Mouse (Mus musculus): ENCODE measurements around the gene Ttc32. TPM values are rescaled to one million over a fixed set of nuclear protein-coding genes. Genes with fewer than 3 reads are reported as not detected.

Gene Ttc32
- total and polyA plus RNA-seq, 3 experiments = 11.5 to 28.8 (median 11.7) TPM

GRCm38 (mm10) chr12:9046674-9047073 is 16.9 kb downstream of the Ttc32 start:
- Histone ChIP-seq H3K27me3 (replicated peaks) (no peaks in the 10 kb centered on the region), H3K4me3 (replicated peaks in 1 of 3; ENCODE audit: low read depth in 2 of 3, low read length in 2 of 3, poor library complexity in 1 of 3) (no peak overlapping the region), H3K27ac (ENCODE audit: insufficient read depth, low read depth) (no peak overlapping the region), H3K36me3 (replicated peaks in 1 of 2; ENCODE audit: control insufficient read depth in 1 of 2, insufficient read depth in 1 of 2, low read length in 1 of 2) (peaks cover 0 to 4% of the 10 kb centered on the region in 2 experiments), H3K9me3 (replicated peaks; ENCODE audit: low read length) (no peaks in the 10 kb centered on the region), H3K79me2 (replicated peaks; ENCODE audit: control insufficient read depth, extremely low read depth, insufficient read depth, poor library complexity, severe bottlenecking) (no peaks in the 10 kb centered on the region), H3K4me1 (ENCODE audit: control insufficient read depth in 1 of 2, insufficient read depth in 2 of 2) (0 out of 4 replicates have a peak, but pooled peaks cover 0 to 5% of the 10 kb centered on the region in 2 experiments), H3K9ac (ENCODE audit: insufficient read depth, low read depth) (no peak overlapping the region), H3K4me2 (ENCODE audit: insufficient read depth, low read depth, poor library complexity, severe bottlenecking) (no peak overlapping the region)
- no peak for DNase-seq (ENCODE audit: extremely low read depth)
- no peak for TF ChIP-seq MAZ (IDR thresholded peaks at IDR 0.05; ENCODE audit: low read depth, low read length)
- no peak for TF ChIP-seq MEF2A (IDR thresholded peaks at IDR 0.05; ENCODE audit: borderline replicate concordance, low read depth, low read length)
- TF ChIP-seq E2F4 (IDR thresholded peaks at IDR 0.05; ENCODE audit: insufficient replicate concordance, low read depth, low read length) = no peak
- no peak for TF ChIP-seq MXI1 (IDR thresholded peaks at IDR 0.05; ENCODE audit: low read depth, low read length)
- TF ChIP-seq JUN (IDR thresholded peaks at IDR 0.05; ENCODE audit: insufficient read depth, low read depth, low read length) = no peak
- no peak for TF ChIP-seq CTCF (conservative IDR thresholded peaks at IDR 0.05 in 1 of 2, IDR thresholded peaks at IDR 0.05 in 1 of 2; ENCODE audit: low read depth in 2 of 2, low read length in 2 of 2)
- dilution Hi-C loops (cut with MboI; ENCODE audit: extremely low pct_ligation_motif_present, extremely low pct_unique_long_range_greater_than_20kb, low sequenced_read_pairs) (no loop called here), in situ Hi-C loops (cut with MboI; ENCODE audit: low pct_ligation_motif_present, low pct_unique_long_range_greater_than_20kb, low sequenced_read_pairs) (no loop called here)

GRCm38 (mm10) chr12:9048090-9048489 is 18.3 kb downstream of the Ttc32 start:
- Histone ChIP-seq H3K9ac (ENCODE audit: insufficient read depth, low read depth) (no peak overlapping the region), H3K4me3 (replicated peaks in 1 of 3; ENCODE audit: low read depth in 2 of 3, low read length in 2 of 3, poor library complexity in 1 of 3) (no peak overlapping the region), H3K79me2 (replicated peaks; ENCODE audit: control insufficient read depth, extremely low read depth, insufficient read depth, poor library complexity, severe bottlenecking) (no peaks in the 10 kb centered on the region), H3K4me1 (ENCODE audit: control insufficient read depth in 1 of 2, insufficient read depth in 2 of 2) (peaks cover 0 to 15% of the 10 kb centered on the region in 2 experiments; a peak in 2 of 4 replicates), H3K27me3 (replicated peaks) (no peaks in the 10 kb centered on the region), H3K4me2 (ENCODE audit: insufficient read depth, low read depth, poor library complexity, severe bottlenecking) (no peak overlapping the region), H3K27ac (ENCODE audit: insufficient read depth, low read depth) (no peak overlapping the region), H3K36me3 (replicated peaks in 1 of 2; ENCODE audit: control insufficient read depth in 1 of 2, insufficient read depth in 1 of 2, low read length in 1 of 2) (no peaks in the 10 kb centered on the region), H3K9me3 (replicated peaks; ENCODE audit: low read length) (no peaks in the 10 kb centered on the region)
- no peak for DNase-seq (ENCODE audit: extremely low read depth)
- dilution Hi-C loops (cut with MboI; ENCODE audit: extremely low pct_ligation_motif_present, extremely low pct_unique_long_range_greater_than_20kb, low sequenced_read_pairs) = no loop called here
- in situ Hi-C loops (cut with MboI; ENCODE audit: low pct_ligation_motif_present, low pct_unique_long_range_greater_than_20kb, low sequenced_read_pairs) = no loop called here
- TF ChIP-seq NELFE (IDR thresholded peaks at IDR 0.05; ENCODE audit: low read depth, low read length) (no peak), CHD1 (IDR thresholded peaks at IDR 0.05; ENCODE audit: low read depth, low read length) (no peak), UBTF (IDR thresholded peaks at IDR 0.05; ENCODE audit: low read depth, low read length) (no peak)

GRCm38 (mm10) chr12:9050824-9051223 is 21.0 kb downstream of the Ttc32 start:
- TF ChIP-seq HCFC1 (IDR thresholded peaks at IDR 0.05; ENCODE audit: low read depth, low read length) (no peak), IRF4 (IDR thresholded peaks at IDR 0.05; ENCODE audit: low read depth, low read length) (no peak), USF2 (conservative IDR thresholded peaks at IDR 0.05; ENCODE audit: low read depth, low read length) (no peak), CHD2 (IDR thresholded peaks at IDR 0.05; ENCODE audit: low read length) (no peak), NELFE (IDR thresholded peaks at IDR 0.05; ENCODE audit: low read depth, low read length) (no peak), TCF12 (IDR thresholded peaks at IDR 0.05; ENCODE audit: low read depth, low read length) (no peak)
- H3K79me2 ChIP-seq (replicated peaks; ENCODE audit: control insufficient read depth, extremely low read depth, insufficient read depth, poor library complexity, severe bottlenecking) = no peaks in the 10 kb centered on the region
- no peak overlapping the region for H3K27ac ChIP-seq (ENCODE audit: insufficient read depth, low read depth)
- peaks cover 2 to 24% of the 10 kb centered on the region in 2 experiments; a peak in 2 of 4 replicates for H3K4me1 ChIP-seq (ENCODE audit: control insufficient read depth in 1 of 2, insufficient read depth in 2 of 2)
- H3K4me3 ChIP-seq (replicated peaks in 1 of 3; ENCODE audit: low read depth in 2 of 3, low read length in 2 of 3, poor library complexity in 1 of 3) = no peak overlapping the region
- in situ Hi-C loops (cut with MboI; ENCODE audit: low pct_ligation_motif_present, low pct_unique_long_range_greater_than_20kb, low sequenced_read_pairs) = no loop called here
- H3K4me2 ChIP-seq (ENCODE audit: insufficient read depth, low read depth, poor library complexity, severe bottlenecking) = no peak overlapping the region
- dilution Hi-C loops (cut with MboI; ENCODE audit: extremely low pct_ligation_motif_present, extremely low pct_unique_long_range_greater_than_20kb, low sequenced_read_pairs) = no loop called here
- H3K36me3 ChIP-seq (replicated peaks in 1 of 2; ENCODE audit: control insufficient read depth in 1 of 2, insufficient read depth in 1 of 2, low read length in 1 of 2) = no peaks in the 10 kb centered on the region
- no peak overlapping the region for H3K9ac ChIP-seq (ENCODE audit: insufficient read depth, low read depth)
- no peak for DNase-seq (ENCODE audit: extremely low read depth)
- H3K9me3 ChIP-seq (replicated peaks; ENCODE audit: low read length) = no peaks in the 10 kb centered on the region
- no peaks in the 10 kb centered on the region for H3K27me3 ChIP-seq (replicated peaks)

Data from CH12.LX (cell line).